Mouse (Mus musculus) neural tube, embryonic 14.5 days (tissue): ENCODE data around the gene Adgb. TPM values are rescaled to one million over a fixed set of nuclear protein-coding genes. Genes with fewer than 3 reads are reported as not detected.
A peak's percentile ranks its signal among the peaks of the same experiment; 100 is the strongest.

ENCODE experiments used
- ATAC-seq: fragments of 200-750 bp; cut with Nextera tagmentation; 2 replicates; pipeline ENCODE4 v1.8.0; 2017; ENCODE audit warnings: low read depth, mild to moderate bottlenecking, moderate TSS enrichment, moderate library complexity
- H3K27ac ChIP-seq: fragments of 300-500 bp; sonication (generic); 2 replicates; pipeline ENCODE4 v1.5.1; 2014; ENCODE audit warnings: low read depth, mild to moderate bottlenecking, control low read depth, low read length, moderate library complexity, mixed read lengths
- H3K27me3 ChIP-seq: fragments of 300-500 bp; sonication (generic); 2 replicates; pipeline ENCODE4 v1.6.1; 2014; ENCODE audit warnings: low read length; ENCODE audit not compliant: control insufficient read depth, insufficient read depth
- H3K36me3 ChIP-seq: fragments of 300-500 bp; sonication (generic); 2 replicates; pipeline ENCODE4 v1.6.1; 2014; ENCODE audit warnings: low read length, mixed read lengths; ENCODE audit not compliant: control insufficient read depth, insufficient read depth
- H3K4me1 ChIP-seq: fragments of 300-500 bp; sonication (generic); 2 replicates; pipeline ENCODE4 v1.6.1; 2014; ENCODE audit warnings: low read length; ENCODE audit not compliant: control insufficient read depth, insufficient read depth
- H3K4me2 ChIP-seq: fragments of 300-500 bp; sonication (generic); 2 replicates; pipeline ENCODE4 v1.6.1; 2014; ENCODE audit warnings: mild to moderate bottlenecking, low read depth, low read length, control low read depth
- H3K4me3 ChIP-seq: fragments of 300-500 bp; sonication (generic); 2 replicates; pipeline ENCODE4 v1.5.1; 2014; ENCODE audit warnings: low read depth, low read length, control low read depth, mixed read lengths
- H3K9ac ChIP-seq: fragments of 300-500 bp; sonication (generic); replicated peaks from 2 replicates; pipeline ENCODE4 v1.6.1; 2014; ENCODE audit warnings: low read depth, mild to moderate bottlenecking, control low read depth, low read length, mixed read lengths
- H3K9me3 ChIP-seq: fragments of 300-500 bp; sonication (generic); 2 replicates; pipeline ENCODE4 v1.6.1; 2016; ENCODE audit warnings: low read length; ENCODE audit not compliant: control insufficient read depth
- WGBS: fragments of 180-500 bp; shearing (Covaris S2); extraction: QIAGEN DNeasy Blood & Tissue Kit; methylation state at CpG from one replicate; pipeline ENCODE4 v1.1.7; 2014; 5-methylcytosine and 5-hydroxymethylcytosine counted together
- polyA plus RNA-seq: library from polyadenylated mRNA; unstranded; fragments of >200 nt; fragmentation: Nextera tagmentation; extraction: Ambion mirVana; gene quantifications from 2 replicates; pipeline ENCODE4 v1.2.1, GENCODE M21; 2014

Gene Adgb
- polyA plus RNA-seq, 1 experiment from 2014 or later, result 0.35 TPM

- ATAC-seq, result peak; percentile 46; the same call in 1 of the 2 replicates
- 13% methylated on average over 8 of the region's 8 CpGs for WGBS
- Histone ChIP-seq H3K9me3 (no peaks in the 10 kb centered on the region), H3K27ac (no peak overlapping the region), H3K4me2 (no peak overlapping the region), H3K36me3 (no peaks in the 10 kb centered on the region), H3K4me3 (no peak overlapping the region), H3K4me1 (no peaks in the 10 kb centered on the region), H3K27me3 (no peaks in the 10 kb centered on the region), H3K9ac (no peak overlapping the region)
Measured at GRCm38 (mm10) chr10:10300915-10301439, 171.1 kb downstream of the Adgb start.

- no peaks in the 10 kb centered on the region for H3K36me3 ChIP-seq
- no peak overlapping the region for H3K4me2 ChIP-seq
- ATAC-seq, result no peak
- H3K27ac ChIP-seq, result no peak overlapping the region
- no peak overlapping the region for H3K4me3 ChIP-seq
- H3K4me1 ChIP-seq, result no peaks in the 10 kb centered on the region
- no peaks in the 10 kb centered on the region for H3K27me3 ChIP-seq
- no peaks in the 10 kb centered on the region for H3K9me3 ChIP-seq
- no peak overlapping the region for H3K9ac ChIP-seq
- WGBS, result 87% methylated on average over 4 of the region's 4 CpGs
Measured at GRCm38 (mm10) chr10:10299987-10300386, 172.1 kb downstream of the Adgb start.

- no peaks in the 10 kb centered on the region for H3K36me3 ChIP-seq
- H3K9me3 ChIP-seq, result no peaks in the 10 kb centered on the region
- no peaks in the 10 kb centered on the region for H3K27me3 ChIP-seq
- WGBS, result 60% methylated on average over 2 of the region's 2 CpGs
- H3K9ac ChIP-seq, result no peak overlapping the region
- H3K4me1 ChIP-seq, result no peaks in the 10 kb centered on the region
- H3K27ac ChIP-seq, result no peak overlapping the region
- no peak for ATAC-seq
- no peak overlapping the region for H3K4me3 ChIP-seq
- no peak overlapping the region for H3K4me2 ChIP-seq
Measured at GRCm38 (mm10) chr10:10287221-10287867, 184.8 kb downstream of the Adgb start.

Other genes with a start within 250 kb of the Adgb start
- 3.6 and 4.8 TPM in 2 replicates for gene Rab32, start 85.9 kb upstream of the Adgb start, polyA plus RNA-seq
- not detected in 2 replicates for gene Gm10944, start 209.0 kb upstream of the Adgb start, polyA plus RNA-seq